Mouse (Mus musculus) embryonic fibroblast, embryonic 13.5 days (primary cell): ENCODE measurements around the gene Scyl3.

Experiments used
- CTCF ChIP-seq: IDR thresholded peaks from 2 replicates; pipeline ENCODE4 v1.5.1; 2011; ENCODE audit warnings: mild to moderate bottlenecking, control low read depth, low read length, moderate library complexity, borderline replicate concordance; ENCODE audit not compliant: insufficient read depth
- POLR2A ChIP-seq: IDR thresholded peaks from 2 replicates; pipeline ENCODE4 v1.6.1; 2011; ENCODE audit warnings: low read depth, mild to moderate bottlenecking, control low read depth, low read length, moderate library complexity

DNA sequence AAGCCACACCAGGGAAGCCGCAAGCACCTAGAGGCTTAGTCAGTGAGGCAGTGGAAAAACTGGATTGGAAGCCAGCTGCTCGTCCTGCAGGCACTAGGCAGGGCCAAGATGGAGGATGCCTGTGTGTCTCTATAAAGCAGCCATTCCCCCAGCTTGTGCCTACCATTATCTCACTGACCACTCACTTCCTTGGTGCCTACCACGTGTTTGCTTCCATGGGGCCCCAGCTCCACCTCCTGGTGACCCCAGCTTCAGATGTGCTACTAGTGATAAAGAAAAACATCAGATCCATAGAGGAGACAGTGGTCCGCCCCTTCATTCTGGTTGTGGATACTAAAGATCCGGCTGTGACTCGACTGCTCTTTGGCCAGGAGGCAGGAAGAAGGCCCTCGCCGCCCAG lies 2.9 kb downstream of the Scyl3 start:
- TF ChIP-seq CTCF (no peak), POLR2A (no peak)
